Mouse (Mus musculus) ovary, postnatal 14 days (tissue): Measurements from ENCODE around the gene Cryba2.

Source experiments
- DNase-seq: peaks from one replicate; pipeline ENCODE4 v3.0.0; 2022; ENCODE audit warnings: low spot score

Cryba2 gene

GRCm38 (mm10) chr1:74850251-74850650 lies 42.7 kb downstream of the Cryba2 start:
- DNase-seq: no peak

- DNase-seq: no peak
Observed at GRCm38 (mm10) chr1:74848946-74849345, 44.0 kb downstream of the Cryba2 start.

GRCm38 (mm10) chr1:74846341-74846740 lies 46.6 kb downstream of the Cryba2 start:
- no peak for DNase-seq

- no peak for DNase-seq
Observed at GRCm38 (mm10) chr1:74843090-74843489, 49.9 kb downstream of the Cryba2 start.
